Mouse (Mus musculus) liver, embryonic 16.5 days (tissue): ENCODE results near the gene Mycl. TPM values are rescaled to one million over a fixed set of nuclear protein-coding genes. Genes with fewer than 3 reads are reported as not detected.
"Not testable (repeated sequence)": the region's sequence is repeated elsewhere in the genome, so short reads cannot be mapped to it uniquely, and the experiment has no call there.

ENCODE experiments used
- ATAC-seq: fragments of 200-750 bp; cut with Nextera tagmentation; 2 replicates; pipeline ENCODE4 v1.8.0; 2017; ENCODE audit warnings: low read depth, mild to moderate bottlenecking, moderate number of reproducible peaks, moderate library complexity
- H3K27ac ChIP-seq: fragments of 300-500 bp; sonication (generic); 2 replicates; pipeline ENCODE4 v1.5.1; 2014; ENCODE audit warnings: mild to moderate bottlenecking, low read length
- H3K27me3 ChIP-seq: fragments of 300-500 bp; sonication (generic); 2 replicates; pipeline ENCODE4 v1.6.1; 2014; ENCODE audit warnings: low read depth, low read length, mixed read lengths; ENCODE audit not compliant: control insufficient read depth, insufficient read depth
- H3K36me3 ChIP-seq: fragments of 300-500 bp; sonication (generic); 2 replicates; pipeline ENCODE4 v1.6.1; 2014; ENCODE audit warnings: mild to moderate bottlenecking; ENCODE audit not compliant: control insufficient read depth, insufficient read depth
- H3K4me1 ChIP-seq: fragments of 300-500 bp; sonication (generic); 2 replicates; pipeline ENCODE4 v1.6.1; 2014; ENCODE audit warnings: low read depth, low read length, mixed read lengths; ENCODE audit not compliant: control insufficient read depth
- H3K4me2 ChIP-seq: fragments of 300-500 bp; sonication (generic); 2 replicates; pipeline ENCODE4 v1.6.1; 2014; ENCODE audit warnings: low read depth, low read length, mixed read lengths
- H3K4me3 ChIP-seq: fragments of 300-500 bp; sonication (generic); 2 replicates; pipeline ENCODE4 v1.5.1; 2014; ENCODE audit warnings: low read depth, mild to moderate bottlenecking, low read length
- H3K9ac ChIP-seq: fragments of 300-500 bp; sonication (generic); 2 replicates; pipeline ENCODE4 v1.6.1; 2014; ENCODE audit warnings: low read depth, low read length
- H3K9me3 ChIP-seq: fragments of 300-500 bp; sonication (generic); replicated peaks from 2 replicates; pipeline ENCODE4 v1.6.1; 2016; ENCODE audit warnings: low read length; ENCODE audit not compliant: control insufficient read depth
- WGBS: fragments of 180-500 bp; shearing (Covaris S2); extraction: QIAGEN DNeasy Blood & Tissue Kit; methylation state at CpG from one replicate; pipeline ENCODE4 v1.1.7; 2014; ENCODE audit not compliant: insufficient replicate concordance; 5-methylcytosine and 5-hydroxymethylcytosine counted together
- polyA plus RNA-seq: library from polyadenylated mRNA; unstranded; fragments of >200 nt; fragmentation: Nextera tagmentation; extraction: Ambion mirVana; gene quantifications from 2 replicates; pipeline ENCODE4 v1.2.1, GENCODE M21; 2015

Mycl gene
- polyA plus RNA-seq, 1 experiment from 2014 or later = 0.92 TPM

- Histone ChIP-seq H3K4me3 (no peak overlapping the region), H3K36me3 (no peaks in the 10 kb centered on the region), H3K27ac (no peak overlapping the region), H3K4me2 (no peak overlapping the region), H3K4me1 (no peaks in the 10 kb centered on the region), H3K9ac (no peak overlapping the region), H3K27me3 (peaks cover 10% of the 10 kb centered on the region), H3K9me3 (no peaks in the 10 kb centered on the region)
- ATAC-seq = no peak
- WGBS = 51% methylated on average over 4 of the region's 4 CpGs
These were observed 8.0 kb upstream of the Mycl start for GRCm38 (mm10) chr4:122987421-122987820.

GRCm38 (mm10) chr4:122988004-122988403, 7.4 kb upstream of the Mycl start:
- not testable (repeated sequence) for H3K27ac ChIP-seq, H3K4me3 ChIP-seq, H3K27me3 ChIP-seq, H3K9ac ChIP-seq, H3K4me1 ChIP-seq, H3K9me3 ChIP-seq, H3K36me3 ChIP-seq, ATAC-seq, H3K4me2 ChIP-seq
- 57% methylated on average over 3 of the region's 3 CpGs for WGBS

- no peak for ATAC-seq
- no peak overlapping the region for H3K27ac ChIP-seq
- H3K36me3 ChIP-seq = no peaks in the 10 kb centered on the region
- H3K4me1 ChIP-seq = peaks cover under 1% of the 10 kb centered on the region
- WGBS = 25% methylated on average over 1 of the region's 1 CpGs
- peaks cover 15% of the 10 kb centered on the region for H3K27me3 ChIP-seq
- no peak overlapping the region for H3K9ac ChIP-seq
- no peak overlapping the region for H3K4me3 ChIP-seq
- H3K9me3 ChIP-seq = no peaks in the 10 kb centered on the region
- H3K4me2 ChIP-seq = no peak overlapping the region
These were observed 4.3 kb upstream of the Mycl start for GRCm38 (mm10) chr4:122991177-122991576.

- H3K27me3 ChIP-seq = peaks cover 26% of the 10 kb centered on the region
- no peaks in the 10 kb centered on the region for H3K36me3 ChIP-seq
- no peak overlapping the region for H3K4me2 ChIP-seq
- no peak overlapping the region for H3K27ac ChIP-seq
- no peak overlapping the region for H3K9ac ChIP-seq
- no peaks in the 10 kb centered on the region for H3K9me3 ChIP-seq
- peaks cover 4% of the 10 kb centered on the region for H3K4me1 ChIP-seq
- H3K4me3 ChIP-seq = no peak overlapping the region
- WGBS = 44% methylated on average over 3 of the region's 3 CpGs
- no peak for ATAC-seq
These were observed 3.2 kb upstream of the Mycl start for GRCm38 (mm10) chr4:122992276-122992675.

- Histone ChIP-seq H3K9me3 (no peaks in the 10 kb centered on the region), H3K36me3 (no peaks in the 10 kb centered on the region), H3K4me2 (peak overlapping the region; percentile 73), H3K9ac (peak overlapping the region; percentile 49), H3K4me1 (peaks cover 4% of the 10 kb centered on the region), H3K4me3 (peak overlapping the region; percentile 63), H3K27ac (no peak overlapping the region), H3K27me3 (peaks cover 51% of the 10 kb centered on the region)
- ATAC-seq = no peak; the same call in 1 of the 2 replicates
- 0% methylated on average over 31 of the region's 32 CpGs for WGBS
These were observed 767 bp downstream of the Mycl start for GRCm38 (mm10) chr4:122996221-122996617.

- Histone ChIP-seq H3K27me3 (peaks cover 51% of the 10 kb centered on the region), H3K4me2 (peak overlapping the region; percentile 73), H3K9me3 (no peaks in the 10 kb centered on the region), H3K27ac (no peak overlapping the region), H3K4me3 (peak overlapping the region; percentile 63), H3K36me3 (no peaks in the 10 kb centered on the region), H3K4me1 (peaks cover 4% of the 10 kb centered on the region), H3K9ac (peak overlapping the region; percentile 49)
- under 1% methylated on average over 46 of the region's 47 CpGs for WGBS
- no peak; the same call in 1 of the 2 replicates for ATAC-seq
These were observed 1.3 kb downstream of the Mycl start for GRCm38 (mm10) chr4:122996618-122997381.

DNA sequence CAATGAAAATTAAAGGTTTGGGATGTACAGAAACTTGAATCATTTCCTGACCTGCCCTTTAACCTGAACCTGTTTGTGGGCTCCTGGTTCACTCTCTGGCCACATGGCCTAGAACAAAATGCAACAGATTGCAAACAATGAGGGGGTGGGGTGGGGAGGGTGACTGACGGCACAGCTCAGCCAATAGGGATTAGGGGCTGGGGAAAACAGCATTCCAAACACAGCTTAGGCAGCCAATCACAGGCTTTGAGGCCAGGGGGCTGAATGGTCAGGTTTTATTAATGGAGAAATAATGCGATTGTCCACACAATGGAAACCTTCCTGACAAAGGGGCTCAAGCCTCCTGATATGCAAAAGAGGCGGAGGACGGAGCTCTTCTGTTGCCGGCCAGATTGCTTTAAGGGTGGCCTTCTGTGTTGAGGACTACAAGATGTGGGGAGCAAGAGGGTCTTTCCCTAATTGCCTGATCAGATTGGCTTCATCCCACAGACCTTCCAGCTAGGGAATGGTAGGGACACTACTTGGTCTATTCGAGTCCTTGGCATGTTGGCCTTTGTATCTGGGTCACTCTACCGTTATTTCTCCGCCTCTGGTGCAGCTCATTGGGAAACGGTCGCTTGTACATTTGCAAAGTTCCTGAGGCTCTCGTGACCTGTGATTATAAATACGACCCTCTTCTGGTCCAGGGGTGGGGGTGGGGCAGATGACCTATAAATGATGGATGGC, 3.2 kb downstream of the Mycl start:
- H3K9me3 ChIP-seq = no peaks in the 10 kb centered on the region
- H3K27ac ChIP-seq = 0 out of 2 replicates have a peak overlapping the region, but pooled peaks have one; percentile 23
- H3K4me3 ChIP-seq = no peak overlapping the region
- ATAC-seq = peak; percentile 75
- peaks cover 4% of the 10 kb centered on the region for H3K4me1 ChIP-seq
- H3K27me3 ChIP-seq = peaks cover 51% of the 10 kb centered on the region
- peak overlapping the region; percentile 21; the same call in 1 of the 2 replicates for H3K4me2 ChIP-seq
- WGBS = 26% methylated on average over 12 of the region's 12 CpGs
- no peaks in the 10 kb centered on the region for H3K36me3 ChIP-seq
- H3K9ac ChIP-seq = no peak overlapping the region

DNA sequence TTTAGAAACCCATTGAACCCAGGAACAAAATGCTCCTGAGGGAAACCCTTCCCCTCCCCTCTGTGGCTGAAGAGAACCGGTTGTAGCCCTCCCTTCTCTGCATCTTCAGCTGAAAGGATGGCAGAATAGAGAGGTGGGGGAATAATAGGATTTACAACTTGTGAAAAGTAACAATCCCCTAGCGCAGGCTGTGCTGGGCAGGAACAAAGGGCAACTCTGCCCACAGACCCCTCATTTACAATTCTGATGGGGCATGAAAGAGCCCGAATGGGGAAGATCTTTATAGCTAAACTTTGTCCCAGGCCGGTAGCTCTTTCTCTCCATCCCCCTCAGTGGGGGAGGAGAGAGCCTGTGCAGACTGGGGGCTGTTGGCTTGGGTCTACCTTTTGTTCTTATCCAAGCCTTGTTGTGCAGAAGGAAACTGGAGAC, 3.8 kb downstream of the Mycl start:
- Histone ChIP-seq H3K9ac (no peak overlapping the region), H3K4me2 (no peak overlapping the region), H3K9me3 (no peaks in the 10 kb centered on the region), H3K36me3 (no peaks in the 10 kb centered on the region), H3K4me3 (no peak overlapping the region), H3K27me3 (peaks cover 51% of the 10 kb centered on the region), H3K27ac (no peak overlapping the region), H3K4me1 (peaks cover 4% of the 10 kb centered on the region)
- no peak for ATAC-seq
- 14% methylated on average over 4 of the region's 4 CpGs for WGBS

DNA sequence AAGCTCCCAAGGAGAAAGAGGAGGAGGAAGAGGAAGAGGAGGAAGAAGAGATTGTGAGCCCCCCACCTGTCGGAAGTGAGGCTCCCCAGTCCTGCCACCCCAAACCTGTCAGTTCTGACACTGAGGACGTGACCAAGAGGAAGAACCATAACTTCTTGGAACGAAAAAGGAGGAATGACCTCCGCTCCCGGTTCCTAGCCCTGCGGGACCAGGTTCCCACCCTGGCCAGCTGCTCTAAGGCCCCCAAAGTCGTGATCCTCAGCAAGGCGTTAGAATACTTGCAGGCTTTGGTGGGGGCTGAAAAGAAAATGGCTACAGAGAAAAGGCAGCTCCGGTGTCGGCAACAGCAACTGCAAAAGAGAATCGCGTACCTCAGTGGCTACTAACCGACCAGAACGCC, 4.7 kb downstream of the Mycl start:
- no peaks in the 10 kb centered on the region for H3K36me3 ChIP-seq
- peaks cover 46% of the 10 kb centered on the region for H3K27me3 ChIP-seq
- no peak overlapping the region for H3K4me2 ChIP-seq
- H3K9me3 ChIP-seq = no peaks in the 10 kb centered on the region
- ATAC-seq = no peak
- H3K9ac ChIP-seq = no peak overlapping the region
- 71% methylated on average over 14 of the region's 14 CpGs for WGBS
- H3K4me3 ChIP-seq = no peak overlapping the region
- no peak overlapping the region for H3K27ac ChIP-seq
- H3K4me1 ChIP-seq = peaks cover 7% of the 10 kb centered on the region
